Mouse (Mus musculus) limb, embryonic 10.5 days (tissue): ENCODE measurements around the gene 1700013G24Rik. TPM values are rescaled to one million over a fixed set of nuclear protein-coding genes. Genes with fewer than 3 reads are reported as not detected.

ENCODE experiments used
- DNase-seq: peaks from one replicate; pipeline ENCODE4 v3.0.0-alpha.2; 2017; ENCODE audit warnings: low spot score
- H3K27ac ChIP-seq: fragments of 300-500 bp; sonication (generic); 2 replicates; pipeline ENCODE4 v1.5.1; 2016; ENCODE audit warnings: mild to moderate bottlenecking
- H3K27me3 ChIP-seq: fragments of 300-500 bp; sonication (generic); 2 replicates; pipeline ENCODE4 v1.6.1; 2016; ENCODE audit warnings: low read depth, mild to moderate bottlenecking; ENCODE audit not compliant: poor library complexity, severe bottlenecking
- H3K36me3 ChIP-seq: fragments of 300-500 bp; sonication (generic); 2 replicates; pipeline ENCODE4 v1.6.1; 2016; ENCODE audit warnings: mild to moderate bottlenecking, moderate library complexity
- H3K4me1 ChIP-seq: fragments of 300-500 bp; sonication (generic); 2 replicates; pipeline ENCODE4 v1.6.1; 2016
- H3K4me3 ChIP-seq: fragments of 300-500 bp; sonication (generic); 2 replicates; pipeline ENCODE4 v1.5.1; 2016; ENCODE audit warnings: mild to moderate bottlenecking, moderate library complexity
- H3K9me3 ChIP-seq: fragments of 300-500 bp; sonication (generic); replicated peaks from 2 replicates; pipeline ENCODE4 v1.6.1; 2016; ENCODE audit warnings: mild to moderate bottlenecking
- WGBS: fragments of 180-500 bp; shearing (Covaris S2); methylation state at CpG from one replicate; pipeline ENCODE4 v1.1.7; 2016; 5-methylcytosine and 5-hydroxymethylcytosine counted together
- polyA plus RNA-seq: library from polyadenylated mRNA; unstranded; fragments of >200 nt; fragmentation: Nextera tagmentation; extraction: Ambion mirVana; gene quantifications from 2 replicates; pipeline ENCODE4 v1.2.1, GENCODE M21; 2016

The 1700013G24Rik gene
- polyA plus RNA-seq, 1 experiment from 2014 or later: not detected

DNA sequence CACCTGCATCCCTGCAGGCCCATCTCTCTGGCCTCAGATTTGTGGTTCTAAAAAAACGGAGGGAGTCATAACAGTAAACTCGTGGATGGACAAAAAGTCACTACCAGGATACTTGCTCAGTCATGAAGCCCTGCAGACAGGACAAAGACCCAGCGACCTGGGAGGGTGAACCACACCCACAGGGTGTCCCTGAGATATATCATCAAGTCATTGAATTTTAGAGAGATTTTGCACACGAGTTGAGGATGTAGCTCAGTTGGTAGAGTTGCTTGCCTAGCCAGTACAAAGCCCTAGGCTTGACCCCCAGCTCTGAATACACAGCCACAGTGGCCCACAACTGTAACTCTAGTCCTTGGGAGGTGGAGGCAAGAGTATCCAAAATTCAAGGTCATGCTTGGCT is 8.1 kb downstream of the 1700013G24Rik start:
- H3K36me3 ChIP-seq: no peaks in the 10 kb centered on the region
- no peak overlapping the region for H3K4me3 ChIP-seq
- H3K9me3 ChIP-seq: no peaks in the 10 kb centered on the region
- 85% methylated on average over 4 of the region's 4 CpGs for WGBS
- no peak for DNase-seq
- peaks cover 39% of the 10 kb centered on the region for H3K4me1 ChIP-seq
- H3K27ac ChIP-seq: peak overlapping the region; percentile 58; the same call in 1 of the 2 replicates
- no peaks in the 10 kb centered on the region for H3K27me3 ChIP-seq

- Histone ChIP-seq H3K27ac (peak overlapping the region; percentile 58; the same call in 1 of the 2 replicates), H3K36me3 (no peaks in the 10 kb centered on the region), H3K4me3 (no peak overlapping the region), H3K9me3 (no peaks in the 10 kb centered on the region), H3K4me1 (peaks cover 43% of the 10 kb centered on the region), H3K27me3 (no peaks in the 10 kb centered on the region)
- WGBS: 83% methylated on average over 16 of the region's 16 CpGs
- no peak for DNase-seq
Observed at GRCm38 (mm10) chr4:137461981-137462690, 9.1 kb downstream of the 1700013G24Rik start.

DNA sequence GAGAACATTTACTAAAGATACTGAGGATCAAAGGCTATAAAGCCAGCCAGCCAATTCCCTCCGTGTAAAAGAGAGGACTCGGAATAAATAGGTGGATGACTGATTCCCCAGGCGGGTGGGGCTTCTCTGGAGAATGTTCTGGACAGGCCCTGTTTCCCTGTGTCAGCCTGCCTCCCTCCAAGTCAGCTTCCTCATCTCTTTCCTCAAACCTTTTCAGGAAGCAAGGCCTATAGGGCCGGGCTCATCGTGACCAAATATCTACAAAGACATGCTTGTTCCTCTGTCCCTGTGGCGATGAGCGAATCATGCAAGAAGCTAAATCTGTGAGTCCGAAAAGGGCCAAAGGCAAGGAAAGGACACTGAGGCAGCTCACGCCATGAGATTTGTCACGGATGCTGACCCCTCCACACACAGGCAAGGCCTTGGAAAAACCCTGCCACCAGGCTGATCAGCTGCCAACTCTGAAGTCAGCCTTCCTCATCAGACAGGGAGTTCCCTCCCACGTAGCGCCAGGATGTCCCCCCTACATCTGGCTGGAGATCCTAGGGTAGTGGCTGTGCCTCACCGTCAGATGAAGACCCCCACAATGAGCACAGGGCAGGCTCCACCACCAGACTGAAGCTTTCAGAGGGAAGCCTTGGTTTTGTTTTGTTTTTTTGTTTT is 12.2 kb downstream of the 1700013G24Rik start:
- peak overlapping the region; percentile 62 for H3K27ac ChIP-seq
- no peak for DNase-seq
- peaks cover 62% of the 10 kb centered on the region for H3K4me1 ChIP-seq

GRCm38 (mm10) chr4:137466991-137467390 is 13.9 kb downstream of the 1700013G24Rik start:
- WGBS: 82% methylated on average over 4 of the region's 4 CpGs
- no peak for DNase-seq
- no peaks in the 10 kb centered on the region for H3K36me3 ChIP-seq

More for the DNA sequence above, 12.2 kb downstream of the 1700013G24Rik start:
- Histone ChIP-seq H3K4me3 (no peak overlapping the region), H3K9me3 (no peaks in the 10 kb centered on the region), H3K27me3 (no peaks in the 10 kb centered on the region), H3K36me3 (no peaks in the 10 kb centered on the region)
- WGBS: 79% methylated on average over 13 of the region's 13 CpGs

DNA sequence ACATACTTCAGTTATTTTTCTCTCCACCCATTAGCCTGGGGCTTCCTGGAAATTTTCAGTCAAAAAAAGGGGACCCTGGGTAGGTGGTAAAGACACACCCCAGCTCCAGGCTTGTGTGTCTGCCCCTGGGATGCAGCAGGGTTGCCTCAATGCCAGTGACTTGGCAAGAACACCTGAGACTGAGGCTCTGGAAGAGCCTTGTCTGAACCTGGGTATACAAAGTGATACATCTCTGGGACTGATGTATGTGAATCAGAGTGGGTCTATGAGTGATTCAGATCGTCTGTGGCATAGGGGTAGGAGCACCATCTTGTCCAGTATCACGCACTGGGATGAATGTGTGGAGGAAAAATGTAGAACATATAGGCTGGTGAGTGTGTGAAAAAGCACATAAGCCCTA is 14.4 kb downstream of the 1700013G24Rik start:
- peak overlapping the region; percentile 83; the same call in 1 of the 2 replicates for H3K4me3 ChIP-seq
- H3K4me1 ChIP-seq: peaks cover 61% of the 10 kb centered on the region
- no peaks in the 10 kb centered on the region for H3K9me3 ChIP-seq
- 89% methylated on average over 2 of the region's 2 CpGs for WGBS
- H3K27me3 ChIP-seq: no peaks in the 10 kb centered on the region
- peak overlapping the region; percentile 92 for H3K27ac ChIP-seq
- no peak for DNase-seq
- H3K36me3 ChIP-seq: no peaks in the 10 kb centered on the region

More at GRCm38 (mm10) chr4:137466991-137467390, 13.9 kb downstream of the 1700013G24Rik start:
- Histone ChIP-seq H3K4me1 (peaks cover 66% of the 10 kb centered on the region), H3K9me3 (no peaks in the 10 kb centered on the region), H3K27ac (peak overlapping the region; percentile 92), H3K27me3 (no peaks in the 10 kb centered on the region), H3K4me3 (no peak overlapping the region)

DNA sequence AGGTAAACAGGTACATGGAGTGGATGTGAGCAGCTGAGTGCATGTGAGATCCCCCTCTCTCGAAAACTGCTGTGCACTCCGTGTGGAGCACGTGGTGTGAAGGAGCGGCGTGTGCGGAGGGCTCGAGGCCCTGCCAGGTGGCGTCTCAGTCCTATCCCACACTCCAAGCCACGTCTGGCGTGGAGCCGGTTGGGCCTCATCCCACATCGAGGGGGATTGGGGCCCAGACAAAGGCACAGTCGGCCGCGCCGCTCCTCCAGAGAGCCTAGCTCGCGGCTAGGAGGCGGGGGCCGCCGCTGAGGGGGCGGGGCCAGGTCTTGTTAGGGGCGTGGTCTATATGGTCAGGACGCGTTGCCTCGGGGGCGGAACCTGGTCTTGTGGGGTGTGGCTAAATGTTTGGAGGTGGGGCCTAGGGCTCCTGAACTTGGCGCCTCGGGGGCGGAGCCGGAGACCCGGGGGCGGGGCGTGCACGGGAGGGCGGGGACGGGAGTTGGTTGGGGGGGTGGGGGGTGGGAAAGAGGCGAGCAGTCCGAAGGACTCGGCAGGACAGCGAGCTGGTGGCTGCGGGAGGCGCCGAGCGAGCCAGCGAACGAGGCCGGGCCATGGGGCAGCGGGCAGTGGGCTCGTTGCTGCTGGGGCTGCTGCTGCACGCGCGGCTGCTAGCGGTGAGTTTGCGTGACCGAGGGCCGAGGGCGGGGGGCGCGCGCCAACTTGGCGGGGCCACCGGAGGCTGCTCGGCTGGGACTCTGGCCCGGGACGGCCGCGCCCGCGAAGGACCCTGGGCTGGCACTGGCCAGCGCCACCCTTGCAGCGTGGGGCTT is 15.4 kb downstream of the 1700013G24Rik start, which contains the start of gene Hspg2:
TSS of gene Hspg2 (plus strand) at position 510 of the 821 bp plus-strand sequence.
- 1% methylated on average over 68 of the region's 72 CpGs for WGBS
- H3K9me3 ChIP-seq: no peaks in the 10 kb centered on the region
- H3K4me1 ChIP-seq: peaks cover 64% of the 10 kb centered on the region
- H3K27ac ChIP-seq: peak within 1 kb of the TSS; percentile 92
- peak within 1 kb of the TSS; percentile 83 for H3K4me3 ChIP-seq
- no peaks in the 10 kb centered on the region for H3K27me3 ChIP-seq
- peak; percentile 99 for DNase-seq
- no peaks in the 10 kb centered on the region for H3K36me3 ChIP-seq

- WGBS: 5% methylated on average over 20 of the region's 20 CpGs
- DNase-seq: peak; percentile 56
- Histone ChIP-seq H3K27ac (peak overlapping the region; percentile 92), H3K4me1 (peaks cover 72% of the 10 kb centered on the region), H3K9me3 (no peaks in the 10 kb centered on the region), H3K27me3 (no peaks in the 10 kb centered on the region), H3K4me3 (peak overlapping the region; percentile 83), H3K36me3 (no peaks in the 10 kb centered on the region)
Observed at GRCm38 (mm10) chr4:137469081-137469844, 16.2 kb downstream of the 1700013G24Rik start.

- H3K4me3 ChIP-seq: peak overlapping the region; percentile 83
- 54% methylated on average over 15 of the region's 15 CpGs for WGBS
- DNase-seq: no peak
- H3K4me1 ChIP-seq: peaks cover 67% of the 10 kb centered on the region
- H3K27ac ChIP-seq: peak overlapping the region; percentile 92
- H3K27me3 ChIP-seq: no peaks in the 10 kb centered on the region
- H3K9me3 ChIP-seq: no peaks in the 10 kb centered on the region
- no peaks in the 10 kb centered on the region for H3K36me3 ChIP-seq
Observed at GRCm38 (mm10) chr4:137469845-137470692, 17.0 kb downstream of the 1700013G24Rik start.

DNA sequence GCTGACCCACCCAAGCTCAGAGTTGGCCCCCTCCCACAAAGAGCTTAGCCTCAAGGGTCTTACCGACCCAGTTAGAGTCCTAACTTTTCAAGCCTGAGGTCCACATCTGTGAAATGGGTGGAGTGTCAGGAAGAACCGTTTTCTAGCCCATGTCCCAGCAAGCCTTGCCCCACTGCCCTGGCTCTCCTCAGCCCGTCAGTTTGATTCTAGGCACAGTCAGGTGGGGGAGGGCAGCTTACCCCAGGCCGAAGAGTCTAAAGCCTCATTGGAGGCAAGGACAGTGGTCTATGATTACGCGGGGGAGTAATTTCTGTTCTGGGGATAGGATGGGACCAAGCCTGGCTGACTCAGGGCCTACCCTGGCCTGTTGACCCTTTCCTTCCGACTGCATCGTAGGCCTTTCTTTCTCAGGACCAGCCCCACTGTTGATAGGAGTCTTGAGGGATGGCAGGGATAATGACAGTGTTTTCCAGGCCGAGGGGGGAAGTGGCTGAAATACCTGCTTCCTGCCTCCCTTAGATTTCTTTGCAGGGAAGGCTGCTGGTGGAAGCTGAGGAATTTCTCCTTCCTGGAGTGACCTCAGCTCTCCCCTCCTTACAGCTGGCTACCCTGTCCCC is 17.7 kb downstream of the 1700013G24Rik start:
- H3K9me3 ChIP-seq: no peaks in the 10 kb centered on the region
- peaks cover 70% of the 10 kb centered on the region for H3K4me1 ChIP-seq
- H3K27ac ChIP-seq: peak overlapping the region; percentile 92
- 61% methylated on average over 9 of the region's 9 CpGs for WGBS
- no peaks in the 10 kb centered on the region for H3K27me3 ChIP-seq
- H3K36me3 ChIP-seq: no peaks in the 10 kb centered on the region
- peak overlapping the region; percentile 83 for H3K4me3 ChIP-seq
- DNase-seq: no peak

GRCm38 (mm10) chr4:137471326-137471725 is 18.2 kb downstream of the 1700013G24Rik start:
- WGBS: 63% methylated on average over 8 of the region's 8 CpGs
- no peak for DNase-seq
- Histone ChIP-seq H3K4me1 (peaks cover 75% of the 10 kb centered on the region), H3K27ac (peak overlapping the region; percentile 92), H3K4me3 (peak overlapping the region; percentile 83), H3K36me3 (no peaks in the 10 kb centered on the region), H3K27me3 (no peaks in the 10 kb centered on the region), H3K9me3 (no peaks in the 10 kb centered on the region)

DNA sequence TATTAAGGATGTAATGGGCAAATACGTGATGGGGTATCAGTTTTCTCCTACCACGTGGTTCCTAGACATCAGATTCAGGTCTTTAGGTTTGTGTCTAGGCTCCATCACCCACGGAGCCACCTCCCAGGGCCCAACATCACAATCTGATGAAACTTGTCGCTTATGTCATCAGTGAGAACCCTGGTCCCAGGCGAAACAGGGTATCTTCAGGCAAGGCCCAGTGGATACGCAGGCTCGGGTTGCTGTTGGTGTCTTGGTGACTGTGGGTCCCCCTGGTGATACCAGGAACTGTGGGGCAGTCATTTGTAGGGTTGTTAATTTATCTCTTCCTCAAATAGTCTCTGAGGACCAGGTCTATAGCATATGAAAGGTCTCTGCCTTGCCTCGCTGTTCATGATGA is 20.2 kb downstream of the 1700013G24Rik start:
- no peak for DNase-seq
- Histone ChIP-seq H3K4me1 (peaks cover 80% of the 10 kb centered on the region), H3K27me3 (no peaks in the 10 kb centered on the region), H3K27ac (peak overlapping the region; percentile 48; the same call in 1 of the 2 replicates), H3K4me3 (no peak overlapping the region), H3K36me3 (no peaks in the 10 kb centered on the region), H3K9me3 (no peaks in the 10 kb centered on the region)
- WGBS: 91% methylated on average over 8 of the region's 8 CpGs
